Mouse (Mus musculus) cerebellum, adult 18-20 months (tissue): ENCODE results near the gene Ckm.

Experiments used
- DNase-seq, 2 experiments: peaks; one replicate each; pipeline ENCODE4 v3.0.0; 2021

Ckm gene

DNA sequence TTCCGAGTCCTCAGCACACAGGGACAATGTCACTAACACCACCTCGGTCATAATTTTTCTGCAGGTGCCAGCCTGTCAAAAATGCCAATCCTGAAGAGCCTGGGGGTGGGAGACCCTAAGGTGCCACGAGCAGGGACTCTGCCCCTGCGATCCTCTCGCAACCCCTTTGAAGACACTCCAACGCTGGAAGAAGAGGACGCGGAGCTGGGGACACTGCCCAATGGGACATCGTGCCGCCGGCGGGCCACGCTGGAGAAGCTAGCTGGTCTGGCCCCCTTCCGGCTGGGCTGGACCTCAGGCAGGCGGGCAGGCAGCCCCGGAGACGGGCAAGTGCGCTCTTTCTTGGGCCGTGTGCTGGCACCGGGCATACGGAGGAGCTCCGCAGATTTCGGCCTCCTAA is 64.8 kb downstream of the Ckm start:
- DNase-seq, result no peak

DNA sequence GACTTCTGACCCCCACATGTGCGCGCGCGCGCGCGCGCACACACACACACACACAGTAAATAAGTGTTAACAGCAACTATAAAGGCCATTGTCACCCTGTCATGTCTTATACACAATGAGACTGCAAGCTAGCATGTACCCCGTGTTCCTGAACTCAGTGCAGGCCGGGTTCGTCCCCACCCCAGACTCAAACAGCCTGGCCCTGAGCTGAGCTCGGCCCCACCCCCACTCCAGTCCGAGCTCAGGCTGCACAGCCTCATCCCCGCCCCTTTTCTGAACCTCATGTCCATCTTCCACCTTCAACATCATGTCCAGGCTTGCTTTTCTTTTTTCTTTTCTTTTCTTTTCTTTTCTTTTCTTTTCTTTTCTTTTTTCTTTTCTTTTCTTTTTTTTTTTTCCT is 65.7 kb downstream of the Ckm start:
- DNase-seq, result no peak

DNA sequence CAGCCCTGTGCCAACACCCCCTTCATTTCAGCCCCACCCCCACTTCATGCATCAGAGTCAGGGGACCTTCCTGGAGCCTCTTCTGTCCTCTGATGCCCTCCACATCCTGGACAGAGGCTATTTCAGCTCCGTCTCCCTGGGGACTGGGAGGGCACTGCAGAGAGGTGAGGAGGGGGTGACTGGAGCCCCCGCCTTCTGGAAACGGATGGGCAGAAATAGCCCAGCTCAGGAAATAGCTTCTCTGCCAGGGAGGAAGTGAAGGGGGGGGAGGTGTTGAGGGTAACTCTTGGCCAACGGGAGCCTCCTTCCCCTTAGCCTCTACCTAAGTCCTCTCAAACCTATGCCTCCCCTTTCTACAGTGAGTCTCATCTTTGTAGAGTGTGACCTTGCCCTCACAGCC is 67.8 kb downstream of the Ckm start:
- no peak for DNase-seq
